Mouse (Mus musculus) kidney, adult 10 weeks (tissue): ENCODE data around the gene Ppp1r11. TPM values are rescaled to one million over a fixed set of nuclear protein-coding genes. Genes with fewer than 3 reads are reported as not detected.

ENCODE experiments used
- polyA plus RNA-seq: library from polyadenylated mRNA; stranded (reverse); fragments of 350-450 nt; fragmentation: Illumina TruSeq; extraction: RNeasy Lipid Tissue Mini Kit (QIAGEN cat#74804); gene quantifications from one replicate; pipeline ENCODE4 v1.2.3, GENCODE M21; 2014; ENCODE audit warnings: low read depth, low replicate concordance

The Ppp1r11 gene
- polyA plus RNA-seq: 7.4 TPM

DNA sequence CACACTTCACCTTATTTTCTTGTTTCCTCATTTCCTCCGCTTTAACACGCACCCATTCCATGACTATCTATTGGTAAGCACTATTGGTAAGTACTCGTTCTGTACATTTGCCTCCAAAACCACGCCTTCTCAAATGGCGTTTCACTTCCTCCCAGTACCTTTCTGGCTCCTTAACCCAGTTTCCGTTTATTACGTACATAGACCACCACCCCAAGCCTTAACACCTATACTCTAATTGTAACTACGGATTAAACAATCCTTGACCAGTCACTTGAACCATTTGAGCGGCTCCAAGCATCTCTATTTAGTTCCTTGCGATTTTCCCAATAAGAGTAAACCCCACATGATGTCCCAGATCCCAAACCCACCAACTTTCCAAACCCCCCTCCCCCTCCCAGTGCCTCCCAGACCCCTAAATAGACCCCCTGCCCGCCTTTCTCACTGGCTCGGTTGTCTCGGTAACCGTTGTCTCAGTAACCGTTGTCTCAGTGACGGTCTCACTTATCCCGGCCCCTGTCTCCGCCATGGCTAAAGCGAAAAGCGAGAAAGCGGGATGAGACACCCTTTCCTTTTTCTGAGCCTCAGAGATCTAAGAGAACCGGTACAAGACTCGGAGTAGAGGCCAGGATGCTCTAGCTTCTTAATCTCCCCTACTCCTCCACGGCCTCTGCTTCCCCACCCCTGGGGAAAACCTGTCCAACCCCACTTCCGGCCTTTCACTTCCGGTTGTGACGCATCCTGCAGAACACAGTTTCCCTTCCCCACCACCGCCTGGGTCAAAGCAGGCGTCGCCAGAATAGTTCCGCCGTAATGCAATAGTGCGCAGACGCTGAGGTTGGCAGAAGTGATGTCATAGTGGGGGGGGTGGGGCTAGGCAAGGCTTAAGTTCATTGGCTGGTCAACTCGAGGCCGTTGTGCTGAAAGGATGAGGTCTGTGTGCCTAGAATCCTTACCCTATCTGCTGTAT, at the start of gene Ppp1r11:
Gene Ppp1r11, minus strand, starts transcription at position 761 of the 967 bp plus-strand sequence.

GRCm38 (mm10) chr17:37000863-37001262, 49.3 kb upstream of the Ppp1r11 start, which contains the start of gene Zfp57:
Zfp57 (plus strand) TSS chr17:37001163.

GRCm38 (mm10) chr17:36989437-36989836, 37.9 kb upstream of the Ppp1r11 start, which contains the start of gene H2-M5:
H2-M5 (minus strand) TSS chr17:36989537.

GRCm38 (mm10) chr17:36981221-36981813, 29.8 kb upstream of the Ppp1r11 start, which contains the start of gene 2410137M14Rik:
2410137M14Rik (minus strand) TSS chr17:36981237.

GRCm38 (mm10) chr17:36957999-36958743, 6.6 kb upstream of the Ppp1r11 start, which contains the start of the genes Znrd1 and Znrd1as:
Znrd1 (minus strand) TSS chr17:36958559.
Znrd1as (plus strand) TSS chr17:36958592.

DNA sequence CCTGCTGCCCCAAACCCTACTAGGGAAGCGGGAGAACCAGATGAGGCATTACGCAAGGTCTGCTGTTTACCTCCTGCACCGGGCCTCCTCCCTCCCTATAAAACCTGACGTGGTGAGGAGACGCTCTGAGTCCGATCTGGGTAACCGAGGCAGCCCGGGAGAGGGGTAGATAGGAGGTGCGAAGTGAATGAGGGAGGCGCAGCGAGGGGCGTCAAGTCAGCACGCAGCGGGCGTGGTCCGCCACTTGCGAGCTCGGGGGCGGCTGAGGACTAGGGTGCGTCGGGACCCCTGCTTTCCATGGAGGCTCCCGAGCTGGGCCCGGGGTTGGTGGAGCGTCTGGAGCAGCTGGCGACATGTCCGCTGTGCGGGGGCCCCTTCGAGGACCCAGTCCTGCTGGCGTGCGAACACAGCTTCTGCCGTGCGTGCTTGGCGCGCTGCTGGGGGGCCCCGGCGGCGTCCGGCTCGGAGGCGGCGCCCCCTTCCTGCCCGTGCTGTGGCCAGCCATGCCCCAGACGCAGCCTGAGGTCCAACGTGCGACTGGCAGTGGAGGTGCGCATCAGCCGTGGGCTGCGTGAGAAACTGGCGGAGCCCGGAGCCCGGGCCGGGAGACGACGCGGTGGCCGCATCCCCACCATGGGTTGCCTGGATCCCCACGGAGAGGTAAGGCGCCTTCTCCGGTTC, 8.6 kb downstream of the Ppp1r11 start, which contains the start of gene Rnf39:
Gene Rnf39, plus strand, starts transcription at position 128 of the 681 bp plus-strand sequence.

Other genes with a start within 250 kb of the Ppp1r11 start
- gene H2-M10.5, start 178.8 kb downstream of the Ppp1r11 start, polyA plus RNA-seq: not detected
- not detected for gene H2-M10.6, start 139.6 kb downstream of the Ppp1r11 start, polyA plus RNA-seq
- gene Trim26, start 114.6 kb downstream of the Ppp1r11 start, polyA plus RNA-seq: 17.0 TPM
- 0.32 TPM for gene Trim15, start 84.5 kb downstream of the Ppp1r11 start, polyA plus RNA-seq
- gene Trim10, start 82.2 kb downstream of the Ppp1r11 start, polyA plus RNA-seq: not detected
- gene Trim40, start 61.6 kb downstream of the Ppp1r11 start, polyA plus RNA-seq: not detected
- not detected for gene Trim31, start 53.6 kb downstream of the Ppp1r11 start, polyA plus RNA-seq
- 0.36 TPM for gene Rnf39, start 8.8 kb downstream of the Ppp1r11 start, polyA plus RNA-seq
- gene Znrd1, start 6.8 kb upstream of the Ppp1r11 start, polyA plus RNA-seq: 27.4 TPM
- gene Znrd1as, start 6.9 kb upstream of the Ppp1r11 start, polyA plus RNA-seq: 32.4 TPM
- gene 2410137M14Rik, start 29.5 kb upstream of the Ppp1r11 start, polyA plus RNA-seq: not detected
- not detected for gene H2-M5, start 37.8 kb upstream of the Ppp1r11 start, polyA plus RNA-seq
- gene Zfp57, start 49.4 kb upstream of the Ppp1r11 start, polyA plus RNA-seq: 1.8 TPM
- not detected for gene Mog, start 71.7 kb upstream of the Ppp1r11 start, polyA plus RNA-seq
- 20.6 TPM for gene Gabbr1, start 94.2 kb upstream of the Ppp1r11 start, polyA plus RNA-seq
- gene Olfr90, start 136.8 kb upstream of the Ppp1r11 start, polyA plus RNA-seq: not detected
- gene Olfr91, start 146.5 kb upstream of the Ppp1r11 start, polyA plus RNA-seq: not detected
- not detected for gene Olfr92, start 168.3 kb upstream of the Ppp1r11 start, polyA plus RNA-seq
- not detected for gene Olfr93, start 209.8 kb upstream of the Ppp1r11 start, polyA plus RNA-seq
- gene Ubd, start 242.2 kb upstream of the Ppp1r11 start, polyA plus RNA-seq: 0.69 TPM
- not detected for gene Olfr94, start 249.3 kb upstream of the Ppp1r11 start, polyA plus RNA-seq